ENCODE assay signal across 8 mouse cellular contexts in the genomic region with DNA sequence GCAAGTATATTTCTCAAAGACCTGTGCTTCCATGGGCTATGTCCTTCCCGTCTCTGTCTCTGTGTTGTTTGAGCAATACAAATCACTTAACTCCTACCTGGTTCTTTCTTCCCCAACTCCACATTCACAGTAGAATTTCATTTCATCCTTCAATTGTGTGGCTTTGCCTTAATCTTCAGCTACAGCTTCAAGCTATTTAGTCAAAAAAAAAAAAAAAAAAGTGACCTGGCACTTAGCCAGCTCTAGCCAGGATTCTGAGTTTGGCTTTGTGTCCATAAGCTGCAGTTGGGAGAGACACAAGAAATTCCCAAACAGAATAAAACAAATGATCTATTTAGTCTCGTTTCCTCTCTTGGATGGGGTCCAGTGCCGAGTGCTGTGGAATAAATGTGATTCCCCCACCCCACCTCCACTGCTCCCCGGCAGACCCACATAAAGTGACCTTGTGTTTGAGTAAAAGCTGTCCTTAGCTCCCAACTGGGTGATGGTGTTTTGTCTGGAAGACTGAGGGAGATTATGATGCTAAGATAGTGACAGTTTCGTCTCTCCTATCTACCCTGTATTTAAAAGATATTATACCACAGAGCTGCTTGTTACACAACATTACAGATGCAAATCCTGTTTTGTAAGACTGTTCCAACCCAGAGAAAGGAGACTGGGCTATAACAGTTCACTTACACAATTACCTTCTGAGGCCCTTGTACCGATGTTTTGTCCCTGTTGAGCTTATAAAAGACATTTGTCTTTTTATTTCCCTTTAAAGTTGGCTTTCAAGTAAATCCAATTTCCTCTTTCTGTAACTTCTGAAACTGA. TPM values are rescaled to one million over a fixed set of nuclear protein-coding genes. Genes with fewer than 3 reads are reported as not detected.
DNase-seq lines count a peak whose midpoint lies in the region; ATAC-seq and TF ChIP-seq lines count a peak whose summit lies in the region.

A gene (minus strand): TSS at position 51 of the 813 bp plus-strand sequence.

- H3K27ac ChIP-seq in forebrain, embryonic 12.5 days, result no peak within 1 kb of the TSS
- no peak within 1 kb of the TSS for H3K27ac ChIP-seq in heart, postnatal 0 days (ENCODE audit: low read depth)

- H3K4me1 ChIP-seq in forebrain, embryonic 12.5 days, result peaks cover 36% of the 10 kb centered on the region
- H3K4me1 ChIP-seq in heart, postnatal 0 days (ENCODE audit: control insufficient read depth, insufficient read depth), result peaks cover 6% of the 10 kb centered on the region; the same call in 1 of the 2 replicates

- H3K79me2 ChIP-seq in C2C12 (ENCODE audit: control insufficient read depth, insufficient read depth) (no peaks in the 10 kb centered on the region), myocyte (ENCODE audit: control insufficient read depth, insufficient read depth) (no peaks in the 10 kb centered on the region)

- H3K27me3 ChIP-seq in C2C12 (ENCODE audit: control insufficient read depth, insufficient read depth, insufficient read length) (no peaks in the 10 kb centered on the region), myocyte (ENCODE audit: control insufficient read depth, insufficient read depth, insufficient read length) (no peaks in the 10 kb centered on the region)
- H3K27me3 ChIP-seq in forebrain, embryonic 12.5 days, result peaks cover 59% of the 10 kb centered on the region
- 0 out of 2 replicates have a peak, but pooled peaks cover 5% of the 10 kb centered on the region for H3K27me3 ChIP-seq in heart, postnatal 0 days (ENCODE audit: control insufficient read depth, insufficient read depth, low read length)

- H3K9me3 ChIP-seq in forebrain, embryonic 12.5 days, result no peaks in the 10 kb centered on the region
- H3K9me3 ChIP-seq in heart, postnatal 0 days (replicated peaks; ENCODE audit: control insufficient read depth, low read length), result no peaks in the 10 kb centered on the region

- no peaks in the 10 kb centered on the region for H3K79me3 ChIP-seq in C2C12 (ENCODE audit: low read depth)

- TF ChIP-seq EP300 in heart, postnatal 0 days (IDR thresholded peaks at IDR 0.05; ENCODE audit: low read depth), result no peak

- 18% methylated on average over 6 of the region's 6 CpGs for WGBS in forebrain, embryonic 12.5 days
- WGBS in heart, postnatal 0 days, result 42% methylated on average over 6 of the region's 6 CpGs

- no peak within 1 kb of the TSS for H3K9ac ChIP-seq in forebrain, embryonic 12.5 days
- no peak within 1 kb of the TSS for H3K9ac ChIP-seq in heart, postnatal 0 days (replicated peaks; ENCODE audit: low read depth, low read length)

- H3K36me3 ChIP-seq in C2C12 (ENCODE audit: control insufficient read depth, insufficient read depth) (no peaks in the 10 kb centered on the region), myocyte (ENCODE audit: control insufficient read depth, insufficient read depth) (no peaks in the 10 kb centered on the region)
- H3K36me3 ChIP-seq in forebrain, embryonic 12.5 days (replicated peaks), result no peaks in the 10 kb centered on the region
- H3K36me3 ChIP-seq in heart, postnatal 0 days (replicated peaks; ENCODE audit: control insufficient read depth, insufficient read depth, low read length), result no peaks in the 10 kb centered on the region

- no peak for TF ChIP-seq CTCF in C2C12 (IDR thresholded peaks at IDR 0.05; ENCODE audit: control insufficient read depth, insufficient read depth, insufficient read length)
- no peak for TF ChIP-seq CTCF in heart, postnatal 0 days (IDR thresholded peaks at IDR 0.05; ENCODE audit: low read depth)

- H3K4me3 ChIP-seq in C2C12 (ENCODE audit: insufficient read depth, poor library complexity, severe bottlenecking) (no peak within 1 kb of the TSS), myocyte (no peak within 1 kb of the TSS)
- H3K4me3 ChIP-seq in forebrain, embryonic 12.5 days (replicated peaks), result no peak within 1 kb of the TSS
- H3K4me3 ChIP-seq in heart, postnatal 0 days (ENCODE audit: low read depth, low read length), result no peak within 1 kb of the TSS

- DNase-seq in cerebellum, postnatal 10 days, result peak; percentile 55 to 61
- DNase-seq in cerebellum, postnatal 36 days, result no peak
- DNase-seq in heart, postnatal 0 days (ENCODE audit: low spot score), result no peak
- peak; percentile 16 to 19 for DNase-seq in layer of hippocampus, postnatal 36 days
- DNase-seq in yolk sac, embryonic 10.5 days (ENCODE audit: low spot score), result no peak

- TF ChIP-seq POLR2A in myocyte (IDR thresholded peaks at IDR 0.05; ENCODE audit: insufficient read length, low read depth), result no peak

- H3K4me2 ChIP-seq in forebrain, embryonic 12.5 days, result no peak within 1 kb of the TSS
- H3K4me2 ChIP-seq in heart, postnatal 0 days (ENCODE audit: low read depth, low read length), result peak within 1 kb of the TSS; percentile 27
- no peak within 1 kb of the TSS for H3K4me2 ChIP-seq in myocyte (ENCODE audit: low read depth)

- H3ac ChIP-seq in C2C12 (ENCODE audit: control insufficient read depth, insufficient read length, low read depth) (no peak within 1 kb of the TSS), myocyte (ENCODE audit: control insufficient read depth, insufficient read length) (no peak within 1 kb of the TSS)

- ATAC-seq in forebrain, embryonic 12.5 days (ENCODE audit: low FRiP score), result no peak
- no peak for ATAC-seq in heart, postnatal 0 days (ENCODE audit: insufficient read depth, low read depth)

TF ChIP-seq in C2C12, 6 proteins besides CTCF, POLR2A, EP300 and RAD21:
- TF ChIP-seq CEBPB (IDR thresholded peaks at IDR 0.05; ENCODE audit: low read depth) (no peak), USF1 (IDR thresholded peaks at IDR 0.05; ENCODE audit: low read depth) (no peak), MYOD1 (IDR thresholded peaks at IDR 0.05; ENCODE audit: control insufficient read depth, insufficient read length, low read depth) (no peak), FOSL1 (IDR thresholded peaks at IDR 0.05; ENCODE audit: insufficient read depth, low read length, poor library complexity, severe bottlenecking) (no peak), MYOG (IDR thresholded peaks at IDR 0.05; ENCODE audit: control insufficient read depth, extremely low read depth, insufficient read length) (no peak), MAX (IDR thresholded peaks at IDR 0.05) (no peak)

TF ChIP-seq in myocyte, 11 proteins besides CTCF, POLR2A, EP300 and RAD21:
- no peak for TF ChIP-seq USF1 (IDR thresholded peaks at IDR 0.05; ENCODE audit: low read depth)
- TF ChIP-seq MYOG (IDR thresholded peaks at IDR 0.05; ENCODE audit: control insufficient read depth in 1 of 3, insufficient read depth in 1 of 3, insufficient read length in 2 of 3, low read depth in 2 of 3), result no peak
- TF ChIP-seq E2F4 (IDR thresholded peaks at IDR 0.05; ENCODE audit: insufficient read depth), result no peak
- no peak for TF ChIP-seq MYOD1 (IDR thresholded peaks at IDR 0.05; ENCODE audit: control insufficient read depth in 1 of 3, insufficient read length in 2 of 3, low read depth in 2 of 3)
- no peak for TF ChIP-seq REST (IDR thresholded peaks at IDR 0.05; ENCODE audit: insufficient read depth, insufficient read length)
- no peak for TF ChIP-seq SRF (IDR thresholded peaks at IDR 0.05; ENCODE audit: control insufficient read depth, insufficient read length, low read depth)
- TF ChIP-seq TCF3 (IDR thresholded peaks at IDR 0.05; ENCODE audit: insufficient read length, low read depth), result no peak
- no peak for TF ChIP-seq MAX (IDR thresholded peaks at IDR 0.05; ENCODE audit: low read depth)
- no peak for TF ChIP-seq TCF12 (IDR thresholded peaks at IDR 0.05; ENCODE audit: insufficient read depth, poor library complexity, severe bottlenecking)
- no peak for TF ChIP-seq POLR2AphosphoS2 (IDR thresholded peaks at IDR 0.05; ENCODE audit: insufficient read length, low read depth)
- no peak for TF ChIP-seq CEBPB (IDR thresholded peaks at IDR 0.05; ENCODE audit: insufficient read depth, poor library complexity, severe bottlenecking)

RNA-seq across cellular contexts. Expression of the gene that starts here (rescaled TPM):
- 46.4 TPM for polyA plus RNA-seq in C2C12 (2012; fragmentation: generic; extraction: Trizol)
- 42.5 and 43.8 TPM in 2 replicates for polyA plus RNA-seq in forebrain, embryonic 12.5 days (2016; fragmentation: Nextera tagmentation; extraction: Ambion mirVana)
- total RNA-seq in heart, postnatal 0 days (2014; rRNA removed; ENCODE audit: low replicate concordance), result 21.2 and 26.0 TPM in 2 replicates
- polyA plus RNA-seq in heart, postnatal 0 days (2015; fragmentation: Nextera tagmentation; extraction: Ambion mirVana), result 50.5 and 55.7 TPM in 2 replicates
- 100 to 1,000 TPM; 129 to 137 TPM for total RNA-seq in layer of hippocampus, postnatal 36 days (2021)
- 18.2 TPM for polyA plus RNA-seq in myocyte (2012; fragmentation: generic; extraction: Trizol)

Comparison
In these comparisons a context has a peak if more than half of its experiments do, and no peak if none do; other contexts are left out.
1. DNase-seq: peak in cerebellum, postnatal 10 days (2 of 2) and layer of hippocampus, postnatal 36 days (2 of 2); none in cerebellum, postnatal 36 days (0 of 2), heart, postnatal 0 days (single experiment) and yolk sac, embryonic 10.5 days (single experiment).